Mouse (Mus musculus) intestine, embryonic 16.5 days (tissue): Measurements from ENCODE around the gene Marc2. TPM values are rescaled to one million over a fixed set of nuclear protein-coding genes. Genes with fewer than 3 reads are reported as not detected.

Experiments
- ATAC-seq: fragments of 200-750 bp; cut with Nextera tagmentation; 2 replicates; pipeline ENCODE4 v1.8.0; 2017; ENCODE audit warnings: moderate TSS enrichment, moderate library complexity
- H3K27ac ChIP-seq: fragments of 300-500 bp; sonication (generic); 2 replicates; pipeline ENCODE4 v1.5.1; 2014; ENCODE audit warnings: mild to moderate bottlenecking, low read length
- H3K27me3 ChIP-seq: fragments of 300-500 bp; sonication (generic); replicated peaks from 2 replicates; pipeline ENCODE4 v1.6.1; 2014; ENCODE audit warnings: low read length, control low read depth, mixed read lengths; ENCODE audit not compliant: control insufficient read depth, insufficient read depth
- H3K36me3 ChIP-seq: fragments of 300-500 bp; sonication (generic); 2 replicates; pipeline ENCODE4 v1.6.1; 2014; ENCODE audit warnings: low read length, control low read depth; ENCODE audit not compliant: control insufficient read depth, insufficient read depth
- H3K4me1 ChIP-seq: fragments of 300-500 bp; sonication (generic); 2 replicates; pipeline ENCODE4 v1.6.1; 2014; ENCODE audit warnings: low read length, control low read depth, mixed read lengths; ENCODE audit not compliant: control insufficient read depth, insufficient read depth
- H3K4me2 ChIP-seq: fragments of 300-500 bp; sonication (generic); 2 replicates; pipeline ENCODE4 v1.6.1; 2014; ENCODE audit warnings: low read depth, low read length, control low read depth
- H3K4me3 ChIP-seq: fragments of 300-500 bp; sonication (generic); 2 replicates; pipeline ENCODE4 v1.5.1; 2014; ENCODE audit warnings: mild to moderate bottlenecking, low read length
- H3K9ac ChIP-seq: fragments of 300-500 bp; sonication (generic); 2 replicates; pipeline ENCODE4 v1.6.1; 2014; ENCODE audit warnings: low read depth, low read length
- H3K9me3 ChIP-seq: fragments of 300-500 bp; sonication (generic); 2 replicates; pipeline ENCODE4 v1.6.1; 2016; ENCODE audit warnings: low read length, control low read depth; ENCODE audit not compliant: control insufficient read depth
- WGBS: fragments of 180-500 bp; shearing (Covaris S2); extraction: QIAGEN DNeasy Blood & Tissue Kit; methylation state at CpG from one replicate; pipeline ENCODE4 v1.1.7; 2014; 5-methylcytosine and 5-hydroxymethylcytosine counted together
- polyA plus RNA-seq: library from polyadenylated mRNA; unstranded; fragments of >200 nt; fragmentation: Nextera tagmentation; extraction: Ambion mirVana; gene quantifications from 2 replicates; pipeline ENCODE4 v1.2.1, GENCODE M21; 2015

Marc2 gene
- polyA plus RNA-seq: 404 and 475 TPM in 2 replicates

DNA sequence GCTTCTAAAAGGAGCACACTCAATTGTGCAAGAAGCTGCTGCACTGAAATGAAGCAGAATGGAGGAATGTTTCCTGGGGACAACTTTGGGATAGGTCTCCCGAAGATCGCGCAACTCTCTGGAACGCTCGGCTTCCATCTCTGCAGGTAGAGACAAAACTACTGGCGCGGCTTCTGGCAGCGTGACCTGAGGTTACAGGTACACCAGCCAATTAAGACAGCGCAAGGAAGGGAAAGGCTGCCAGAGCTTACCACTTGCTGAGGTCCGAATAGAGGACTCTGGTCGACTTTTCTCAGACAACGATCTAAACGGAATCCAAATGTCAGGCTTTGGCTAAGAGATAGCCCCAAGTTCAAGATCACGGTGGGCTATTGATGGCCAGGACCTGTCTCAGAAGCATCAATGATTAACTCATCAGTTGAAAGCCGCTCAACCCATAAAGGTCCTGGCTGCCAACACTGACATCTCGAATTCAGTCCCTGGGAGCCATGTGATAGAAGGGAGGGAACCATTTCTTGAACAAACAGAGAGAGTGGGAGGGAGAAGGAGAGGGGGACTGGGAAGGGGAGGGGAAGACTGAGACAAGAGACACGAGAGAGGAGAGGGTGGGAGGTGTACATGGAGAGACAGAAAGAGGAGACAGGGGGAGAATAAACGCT lies at the start of gene Marc2:
TSS of gene Marc2 (minus strand) at position 360 of the 659 bp plus-strand sequence.
- H3K9ac ChIP-seq: peak within 1 kb of the TSS; percentile 93
- 0 out of 2 replicates have a peak, but pooled peaks cover under 1% of the 10 kb centered on the region for H3K36me3 ChIP-seq
- no peaks in the 10 kb centered on the region for H3K9me3 ChIP-seq
- H3K4me1 ChIP-seq: peaks cover 20% of the 10 kb centered on the region
- H3K27ac ChIP-seq: peak within 1 kb of the TSS; percentile 96
- H3K4me3 ChIP-seq: peak within 1 kb of the TSS; percentile 86
- 3% methylated on average over 18 of the region's 18 CpGs for WGBS
- H3K4me2 ChIP-seq: peak within 1 kb of the TSS; percentile 88
- no peaks in the 10 kb centered on the region for H3K27me3 ChIP-seq
- peak; percentile 57 for ATAC-seq

DNA sequence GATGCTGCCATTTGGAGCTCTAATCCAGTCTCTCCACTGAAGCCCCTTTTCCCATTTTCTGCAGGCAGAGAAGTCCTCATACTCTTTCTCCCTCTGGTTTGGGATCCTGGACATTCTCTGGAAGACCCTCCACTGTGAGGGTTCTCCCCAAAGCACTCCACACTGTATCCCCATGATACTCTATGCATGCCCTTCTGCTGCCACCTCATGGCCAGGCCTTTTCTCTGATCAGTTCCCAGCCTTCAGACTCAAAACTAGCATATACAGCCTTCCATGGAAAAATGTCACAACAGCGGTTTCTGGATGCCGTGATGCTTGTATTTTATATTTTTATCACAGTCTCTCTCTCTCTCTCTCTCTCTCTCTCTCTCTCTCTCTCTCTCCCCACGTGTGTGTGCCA lies 45.7 kb upstream of the Marc2 start:
- H3K4me3 ChIP-seq: no peak overlapping the region
- H3K4me1 ChIP-seq: no peaks in the 10 kb centered on the region
- H3K4me2 ChIP-seq: no peak overlapping the region
- no peak overlapping the region for H3K27ac ChIP-seq
- no peaks in the 10 kb centered on the region for H3K27me3 ChIP-seq
- no peaks in the 10 kb centered on the region for H3K36me3 ChIP-seq
- no peaks in the 10 kb centered on the region for H3K9me3 ChIP-seq
- no peak for ATAC-seq
- no peak overlapping the region for H3K9ac ChIP-seq
- WGBS: 78% methylated on average over 3 of the region's 3 CpGs

DNA sequence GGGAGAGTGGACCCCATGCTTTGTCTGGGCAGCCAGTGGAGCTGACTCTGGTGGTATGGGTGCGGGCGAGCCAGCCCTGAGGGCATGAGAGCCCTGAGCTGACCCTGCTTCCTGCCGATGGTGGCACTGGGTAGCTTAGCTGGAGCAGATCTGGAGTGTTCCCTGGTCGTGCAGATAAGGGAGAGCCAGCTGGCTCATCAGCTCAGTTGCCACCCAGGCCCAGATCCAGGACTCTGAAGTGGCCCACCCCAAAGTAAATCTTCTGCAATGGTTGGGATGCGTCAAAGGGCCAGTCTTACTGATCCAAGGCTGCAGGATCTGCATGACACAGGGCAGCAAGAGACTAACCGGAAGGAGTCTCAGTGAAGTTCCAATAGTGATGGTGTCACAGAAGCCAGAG lies 43.2 kb upstream of the Marc2 start:
- H3K4me3 ChIP-seq: no peak overlapping the region
- H3K27me3 ChIP-seq: no peaks in the 10 kb centered on the region
- no peak overlapping the region for H3K4me2 ChIP-seq
- H3K9ac ChIP-seq: no peak overlapping the region
- no peak overlapping the region for H3K27ac ChIP-seq
- no peaks in the 10 kb centered on the region for H3K9me3 ChIP-seq
- no peak for ATAC-seq
- WGBS: 85% methylated on average over 6 of the region's 6 CpGs
- no peaks in the 10 kb centered on the region for H3K4me1 ChIP-seq
- H3K36me3 ChIP-seq: no peaks in the 10 kb centered on the region

DNA sequence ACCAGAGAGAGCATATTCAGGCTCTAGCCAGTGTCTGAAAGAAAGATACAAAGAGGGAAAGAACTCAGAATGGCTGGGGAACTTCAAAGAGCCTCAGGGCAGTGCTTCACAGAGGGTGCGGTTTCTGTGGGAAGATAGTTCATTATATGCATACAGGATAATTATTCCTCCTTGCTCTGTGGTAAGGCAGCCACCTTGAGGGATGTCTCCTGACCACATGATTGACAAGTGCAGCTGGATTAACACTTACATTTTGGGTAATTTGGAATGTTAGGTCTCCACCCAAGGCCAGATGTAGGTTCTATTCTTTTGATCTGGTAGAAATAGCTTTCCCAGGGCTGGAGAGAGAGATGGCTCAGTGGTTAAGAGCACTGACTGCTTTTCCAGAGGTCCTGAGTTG lies 39.9 kb upstream of the Marc2 start:
- Histone ChIP-seq H3K4me2 (no peak overlapping the region), H3K4me3 (no peak overlapping the region), H3K27ac (no peak overlapping the region), H3K27me3 (peaks cover 9% of the 10 kb centered on the region), H3K9ac (no peak overlapping the region), H3K36me3 (no peaks in the 10 kb centered on the region), H3K4me1 (peaks cover 3% of the 10 kb centered on the region; the same call in 1 of the 2 replicates), H3K9me3 (no peaks in the 10 kb centered on the region)
- 88% methylated on average over 1 of the region's 1 CpGs for WGBS
- no peak for ATAC-seq

DNA sequence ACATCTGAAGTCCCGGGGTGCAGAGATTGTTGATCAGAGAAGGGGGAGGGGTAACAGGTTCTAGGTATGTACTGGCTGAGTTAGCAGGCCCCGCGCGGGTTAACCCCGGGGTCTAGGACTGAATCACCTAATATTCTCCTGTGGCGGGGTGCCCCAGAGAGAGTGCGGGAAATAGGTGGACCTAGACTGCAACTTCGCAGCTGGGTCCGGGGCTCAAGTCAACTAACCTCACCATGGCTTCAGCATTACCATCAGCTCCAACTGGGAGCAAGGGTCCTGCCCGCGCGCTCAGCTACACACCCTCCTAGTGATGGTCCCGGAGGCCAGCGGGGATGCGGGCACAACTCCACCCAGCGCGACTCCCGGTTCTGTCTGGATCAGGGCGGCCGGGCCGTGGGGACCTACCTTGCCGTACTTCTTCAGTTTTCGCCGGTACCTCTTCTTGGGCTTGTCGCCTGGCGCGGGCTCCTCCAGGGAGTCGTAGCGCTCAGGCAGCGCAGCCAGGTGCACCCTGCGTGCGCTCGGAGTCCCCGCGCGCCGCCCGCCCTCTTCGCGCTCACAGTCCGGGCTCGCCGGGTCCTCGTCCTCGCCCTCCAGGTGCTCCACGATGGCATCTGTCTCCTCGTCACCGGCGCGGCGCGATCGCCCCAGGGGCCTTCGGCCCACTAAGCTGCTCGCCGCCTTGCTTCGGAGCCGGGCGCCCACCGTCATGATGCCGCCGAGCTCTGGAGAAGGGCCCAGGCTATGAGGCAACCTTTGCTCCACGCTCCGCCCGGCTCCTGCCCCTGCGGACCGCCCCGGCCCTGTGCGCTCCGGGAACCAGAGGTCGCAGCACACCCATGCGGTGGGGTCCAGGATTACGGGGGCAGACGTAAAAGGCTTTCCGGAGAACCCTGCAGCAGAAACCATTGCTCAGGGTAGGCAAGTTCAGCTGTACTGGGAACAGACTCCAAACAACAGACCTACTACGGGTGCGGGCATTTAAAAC lies 36.3 kb upstream of the Marc2 start, which contains the start of gene C130074G19Rik:
TSS of gene C130074G19Rik (minus strand) at position 938 of the 988 bp plus-strand sequence.
- Histone ChIP-seq H3K4me2 (peak within 1 kb of the TSS; percentile 75), H3K27me3 (peaks cover 9% of the 10 kb centered on the region), H3K27ac (no peak within 1 kb of the TSS), H3K4me3 (peak within 1 kb of the TSS; percentile 63), H3K9me3 (no peaks in the 10 kb centered on the region), H3K9ac (peak within 1 kb of the TSS; percentile 72), H3K36me3 (no peaks in the 10 kb centered on the region), H3K4me1 (peaks cover 9% of the 10 kb centered on the region; the same call in 1 of the 2 replicates)
- 3% methylated on average over 77 of the region's 77 CpGs for WGBS
- peak; percentile 98 for ATAC-seq

DNA sequence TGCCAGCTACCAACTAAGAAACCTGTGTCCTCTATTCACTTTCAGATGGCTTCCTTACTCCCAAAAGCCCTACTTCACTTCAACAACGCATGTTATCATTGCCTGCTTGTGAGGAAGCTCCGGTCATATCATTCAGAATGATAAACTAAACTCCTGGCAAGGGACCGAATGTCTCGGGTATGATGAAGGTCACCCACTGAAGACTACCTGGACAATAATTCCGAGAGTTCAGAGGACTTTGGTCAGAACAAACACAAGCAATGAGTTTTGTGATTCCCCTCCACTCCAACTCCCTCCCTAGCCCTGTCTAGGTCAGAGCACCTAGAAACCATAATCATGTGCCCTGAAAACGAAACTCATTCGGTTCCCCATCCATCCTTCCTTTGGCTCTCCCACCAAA lies 35.6 kb upstream of the Marc2 start:
- H3K9ac ChIP-seq: peak overlapping the region; percentile 72
- peak overlapping the region; percentile 63 for H3K4me3 ChIP-seq
- H3K27me3 ChIP-seq: peaks cover 9% of the 10 kb centered on the region
- H3K36me3 ChIP-seq: no peaks in the 10 kb centered on the region
- WGBS: 55% methylated on average over 7 of the region's 7 CpGs
- ATAC-seq: no peak
- H3K4me1 ChIP-seq: peaks cover 9% of the 10 kb centered on the region; the same call in 1 of the 2 replicates
- H3K9me3 ChIP-seq: no peaks in the 10 kb centered on the region
- no peak overlapping the region for H3K27ac ChIP-seq
- H3K4me2 ChIP-seq: peak overlapping the region; percentile 75

DNA sequence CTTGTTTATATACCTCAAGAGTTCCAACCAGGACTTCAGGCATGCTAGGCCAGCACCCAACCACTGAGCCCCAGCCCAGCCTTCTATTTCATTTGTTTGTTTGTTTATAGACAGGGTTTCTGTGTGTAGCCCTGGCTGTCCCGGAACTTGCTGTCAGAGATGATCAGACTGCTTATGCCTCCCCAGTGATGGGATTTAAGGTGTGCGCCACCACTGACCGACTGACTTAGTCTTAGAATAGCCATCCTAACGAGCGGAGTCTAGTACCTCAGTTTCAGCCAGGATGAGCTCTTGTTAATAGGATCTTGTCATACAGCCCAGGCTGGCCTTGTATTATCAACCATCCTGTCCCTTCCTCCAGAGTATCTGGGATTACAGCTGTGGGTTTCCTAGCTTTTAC lies 35.0 kb upstream of the Marc2 start:
- no peaks in the 10 kb centered on the region for H3K36me3 ChIP-seq
- 93% methylated on average over 5 of the region's 5 CpGs for WGBS
- ATAC-seq: no peak
- no peak overlapping the region for H3K27ac ChIP-seq
- peaks cover 9% of the 10 kb centered on the region for H3K27me3 ChIP-seq
- peaks cover 9% of the 10 kb centered on the region; the same call in 1 of the 2 replicates for H3K4me1 ChIP-seq
- H3K9ac ChIP-seq: no peak overlapping the region
- peak overlapping the region; percentile 63; the same call in 1 of the 2 replicates for H3K4me3 ChIP-seq
- peak overlapping the region; percentile 75 for H3K4me2 ChIP-seq
- no peaks in the 10 kb centered on the region for H3K9me3 ChIP-seq

GRCm38 (mm10) chr1:184878860-184879259 lies 32.6 kb upstream of the Marc2 start:
- H3K4me2 ChIP-seq: no peak overlapping the region
- no peak for ATAC-seq
- no peak overlapping the region for H3K4me3 ChIP-seq
- H3K9ac ChIP-seq: no peak overlapping the region
- H3K36me3 ChIP-seq: no peaks in the 10 kb centered on the region
- WGBS: 62% methylated on average over 6 of the region's 6 CpGs
- peaks cover 9% of the 10 kb centered on the region; the same call in 1 of the 2 replicates for H3K4me1 ChIP-seq
- H3K9me3 ChIP-seq: no peaks in the 10 kb centered on the region
- H3K27me3 ChIP-seq: peaks cover 9% of the 10 kb centered on the region
- H3K27ac ChIP-seq: 0 out of 2 replicates have a peak overlapping the region, but pooled peaks have one; percentile 7

DNA sequence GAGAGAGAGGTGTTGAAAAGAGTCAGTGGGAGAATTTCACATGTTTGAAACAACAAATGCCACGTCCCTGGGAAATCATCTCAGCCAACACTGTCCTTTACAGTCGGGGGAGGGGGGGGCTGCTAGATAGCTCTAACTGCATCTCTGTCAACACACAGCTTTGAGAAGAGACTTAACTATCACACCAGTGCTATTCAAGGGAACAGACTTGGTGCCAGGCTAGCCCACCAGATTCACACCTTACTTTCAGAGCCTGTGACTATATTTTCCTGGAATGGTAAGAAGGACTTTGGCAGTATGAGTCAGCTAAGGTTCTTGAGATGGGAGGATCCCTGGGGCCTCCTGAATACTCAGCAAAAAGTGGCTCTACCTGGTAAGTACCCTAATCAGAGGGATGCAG lies 31.1 kb upstream of the Marc2 start:
- Histone ChIP-seq H3K9me3 (no peaks in the 10 kb centered on the region), H3K36me3 (no peaks in the 10 kb centered on the region), H3K9ac (no peak overlapping the region), H3K4me2 (no peak overlapping the region), H3K4me3 (no peak overlapping the region), H3K4me1 (peaks cover 9% of the 10 kb centered on the region; the same call in 1 of the 2 replicates), H3K27me3 (peaks cover 2% of the 10 kb centered on the region; the same call in 1 of the 2 replicates), H3K27ac (no peak overlapping the region)
- 67% methylated on average over 2 of the region's 2 CpGs for WGBS
- peak; percentile 39; the same call in 1 of the 2 replicates for ATAC-seq
